ENCODE assay signal across 13 mouse cellular contexts in genomic region chr1:118398567-118398966, GRCm38 (mm10). TPM values are rescaled to one million over a fixed set of nuclear protein-coding genes. Genes with fewer than 3 reads are reported as not detected.
DNase-seq lines count a peak whose midpoint lies in the region; ATAC-seq and TF ChIP-seq lines count a peak whose summit lies in the region.
"Had no signal": no experiment of that assay in that cellular context is flagged by ENCODE, and none has a peak within 500 bp of the region (broad histone marks: within the 10 kb centered on the region; RNA-seq: fewer than 3 reads in every experiment).

No protein-coding gene starts in this region.

- WGBS in lung, adult 2 months: 60% methylated on average over 6 of the region's 6 CpGs

- peaks cover 8% of the 10 kb centered on the region; the same call in 1 of the 2 replicates for H3K4me1 ChIP-seq in lung, adult 2 months (ENCODE audit: control insufficient read depth, insufficient read depth, low read length)

- H3K4me3 ChIP-seq in layer of hippocampus, adult 2 months: no peak overlapping the region
- H3K4me3 ChIP-seq in lung, adult 2 months (replicated peaks; ENCODE audit: extremely low read depth, low read depth, low read length): no peak overlapping the region
- H3K4me3 ChIP-seq: hindbrain, embryonic 13.5 days; myocyte had no signal

- ATAC-seq in megakaryocyte, adult 5-6 weeks (ENCODE audit: poor library complexity, severe bottlenecking): no peak
- ATAC-seq in erythroid progenitor cell, adult 5-6 weeks (replicated peaks; ENCODE audit: low FRiP score, poor library complexity, severe bottlenecking): no peak

- H3K27me3 ChIP-seq in splenic B cell, adult 2 months (ENCODE audit: control insufficient read depth, insufficient read depth, low read length, poor library complexity, severe bottlenecking): no peaks in the 10 kb centered on the region
- H3K27me3 ChIP-seq: hindbrain, embryonic 13.5 days had no signal

- no peak for TF ChIP-seq CTCF in layer of hippocampus, adult 2 months (conservative IDR thresholded peaks at IDR 0.05)
- no peak for TF ChIP-seq CTCF in lung, adult 2 months (IDR thresholded peaks at IDR 0.05; ENCODE audit: insufficient read depth, low read length)

- no peaks in the 10 kb centered on the region; the same call in 1 of the 2 replicates for H3K36me3 ChIP-seq in splenic B cell, adult 2 months (ENCODE audit: control insufficient read depth, insufficient read depth, low read length, poor library complexity, severe bottlenecking)

- DNase-seq in layer of hippocampus, adult 2 months (ENCODE audit: low spot score in 2 of 2): no peak
- no peak for DNase-seq in layer of hippocampus, postnatal 14 days (ENCODE audit: low spot score in 2 of 2)
- DNase-seq in ZHBTc4 (ENCODE audit: low read depth, low spot score): peak; percentile 54
- DNase-seq in lung, adult 2 months: peak; percentile 69
- peak; percentile 30 for DNase-seq in splenic B cell, adult 2 months (ENCODE audit: low read depth, low spot score)
- DNase-seq: adrenal gland, postnatal 14 days; kidney, adult 8-10 months; right cerebral cortex, postnatal 14 days had no signal

- H3K27ac ChIP-seq in layer of hippocampus, adult 2 months: 0 out of 2 replicates have a peak overlapping the region, but pooled peaks have one; percentile 11
- H3K27ac ChIP-seq: hindbrain, embryonic 13.5 days; liver, embryonic 14.5 days had no signal

- TF ChIP-seq POLR2A in lung, adult 2 months (IDR thresholded peaks at IDR 0.05; ENCODE audit: borderline replicate concordance, extremely low read depth, low read depth, low read length): no peak

RNA-seq across cellular contexts. Expression of gene Clasp1, which starts 9.7 kb away (rescaled TPM):
- total RNA-seq in layer of hippocampus, adult 2 months (2021): 100 to 1,000 TPM in 1 of 2 experiments, 10 to 100 TPM in 1; 92.5 to 102 TPM
- total RNA-seq in layer of hippocampus, postnatal 14 days (2021): 100 to 1,000 TPM; 129 to 133 TPM
- 17.9 and 21.5 TPM in 2 replicates for polyA plus RNA-seq in lung, adult 2 months (2012; rRNA removed)
- 33.2 and 34.0 TPM in 2 replicates for total RNA-seq in megakaryocyte, adult 5-6 weeks (2015)
- total RNA-seq in megakaryocyte, adult 5-6 weeks (2017): 43.6 and 48.2 TPM in 2 replicates
- 40.7 and 55.8 TPM in 2 replicates for total RNA-seq in erythroid progenitor cell, adult 5-6 weeks (2015; ENCODE audit: low replicate concordance)
- 34.4 and 45.4 TPM in 2 replicates for total RNA-seq in erythroid progenitor cell, adult 5-6 weeks (2017; ENCODE audit: low replicate concordance)

Comparison
In these comparisons a context has a peak if more than half of its experiments do, and no peak if none do; other contexts are left out.
1. DNase-seq: peak in ZHBTc4 (single experiment), lung, adult 2 months (single experiment) and splenic B cell, adult 2 months (single experiment); none in layer of hippocampus, adult 2 months (0 of 2) and layer of hippocampus, postnatal 14 days (0 of 2).